Mouse (Mus musculus): ENCODE measurements around the gene Ikzf2.

The Ikzf2 gene

GRCm38 (mm10) chr1:69599074-69599772, 87.8 kb downstream of the Ikzf2 start:
- peak; percentile 59 for DNase-seq (ENCODE audit: low read depth, low spot score)

GRCm38 (mm10) chr1:69591889-69592288, 95.2 kb downstream of the Ikzf2 start:
- no peak for DNase-seq (ENCODE audit: low read depth, low spot score)

GRCm38 (mm10) chr1:69591328-69591801, 95.7 kb downstream of the Ikzf2 start:
- DNase-seq (ENCODE audit: low read depth, low spot score): peak; percentile 39

- no peak for DNase-seq (ENCODE audit: low read depth, low spot score)
These were observed 101.5 kb downstream of the Ikzf2 start for GRCm38 (mm10) chr1:69585546-69585945.

GRCm38 (mm10) chr1:69583932-69584659, 102.9 kb downstream of the Ikzf2 start:
- no peak for DNase-seq (ENCODE audit: low read depth, low spot score)

- peak; percentile 52 for DNase-seq (ENCODE audit: low read depth, low spot score)
These were observed 108.1 kb downstream of the Ikzf2 start for GRCm38 (mm10) chr1:69578917-69579316.

- peak; percentile 22 for DNase-seq (ENCODE audit: low read depth, low spot score)
These were observed 127.5 kb downstream of the Ikzf2 start for GRCm38 (mm10) chr1:69559443-69560090.

- DNase-seq (ENCODE audit: low read depth, low spot score): peak; percentile 60
These were observed 131.4 kb downstream of the Ikzf2 start for GRCm38 (mm10) chr1:69555636-69556151.

GRCm38 (mm10) chr1:69549987-69550386, 137.1 kb downstream of the Ikzf2 start:
- no peak for DNase-seq (ENCODE audit: low read depth, low spot score)

GRCm38 (mm10) chr1:69545885-69546253, 141.2 kb downstream of the Ikzf2 start:
- peak; percentile 14 for DNase-seq (ENCODE audit: low read depth, low spot score)

GRCm38 (mm10) chr1:69545217-69545884, 141.7 kb downstream of the Ikzf2 start:
- DNase-seq (ENCODE audit: low read depth, low spot score): peak; percentile 46

GRCm38 (mm10) chr1:69543774-69544597, 143.1 kb downstream of the Ikzf2 start:
- DNase-seq (ENCODE audit: low read depth, low spot score): peak; percentile 90

- DNase-seq (ENCODE audit: low read depth, low spot score): no peak
These were observed 144.5 kb downstream of the Ikzf2 start for GRCm38 (mm10) chr1:69542546-69542945.

- no peak for DNase-seq (ENCODE audit: low read depth, low spot score)
These were observed 148.4 kb downstream of the Ikzf2 start for GRCm38 (mm10) chr1:69538663-69539062.

GRCm38 (mm10) chr1:69537619-69538018, 149.4 kb downstream of the Ikzf2 start:
- peak; percentile 65 for DNase-seq (ENCODE audit: low read depth, low spot score)

GRCm38 (mm10) chr1:69535507-69535906, 151.5 kb downstream of the Ikzf2 start:
- DNase-seq (ENCODE audit: low read depth, low spot score): no peak

- DNase-seq (ENCODE audit: low read depth, low spot score): peak; percentile 47
These were observed 154.0 kb downstream of the Ikzf2 start for GRCm38 (mm10) chr1:69533048-69533447.

- DNase-seq (ENCODE audit: low read depth, low spot score): no peak
These were observed 158.3 kb downstream of the Ikzf2 start for GRCm38 (mm10) chr1:69528696-69529095.

- DNase-seq (ENCODE audit: low read depth, low spot score): no peak
These were observed 165.4 kb downstream of the Ikzf2 start for GRCm38 (mm10) chr1:69521656-69522055.

GRCm38 (mm10) chr1:69519356-69519755, 167.7 kb downstream of the Ikzf2 start:
- DNase-seq (ENCODE audit: low read depth, low spot score): no peak

- no peak for DNase-seq (ENCODE audit: low read depth, low spot score)
These were observed 169.0 kb downstream of the Ikzf2 start for GRCm38 (mm10) chr1:69518012-69518411.

All from CD4-positive, CD25-positive, alpha-beta regulatory T cell, adult 2 months (primary cell).